ENCODE assay signal across 20 mouse cellular contexts in genomic region chr13:112227766-112228165, GRCm38 (mm10).
DNase-seq lines count a peak whose midpoint lies in the region; ATAC-seq lines count a peak whose summit lies in the region.
"Had no signal": no experiment of that assay in that cellular context is flagged by ENCODE, and none has a peak within 500 bp of the region (broad histone marks: within the 10 kb centered on the region; RNA-seq: fewer than 3 reads in every experiment).

No protein-coding gene starts in this region.

- no peak overlapping the region for H3K4me3 ChIP-seq in heart, embryonic 12.5 days
- no peak overlapping the region for H3K4me3 ChIP-seq in lung, embryonic 15.5 days
- H3K4me3 ChIP-seq in stomach, embryonic 16.5 days (replicated peaks; ENCODE audit: low read length): no peak overlapping the region
- H3K4me3 ChIP-seq: forebrain, embryonic 12.5 days; heart, embryonic 10.5 days; hindbrain, embryonic 10.5 days; limb, embryonic 12.5 days; liver, embryonic 13.5 days; midbrain, embryonic 15.5 days had no signal

- H3K9ac ChIP-seq in heart, embryonic 12.5 days: no peak overlapping the region
- H3K9ac ChIP-seq in lung, embryonic 15.5 days: no peak overlapping the region
- no peak overlapping the region for H3K9ac ChIP-seq in stomach, embryonic 16.5 days (ENCODE audit: low read length)
- H3K9ac ChIP-seq: forebrain, embryonic 12.5 days; limb, embryonic 12.5 days; liver, embryonic 13.5 days; midbrain, embryonic 15.5 days had no signal

- H3K4me2 ChIP-seq in heart, embryonic 12.5 days: no peak overlapping the region
- no peak overlapping the region for H3K4me2 ChIP-seq in lung, embryonic 15.5 days
- 0 out of 2 replicates have a peak overlapping the region, but pooled peaks have one; percentile 1 for H3K4me2 ChIP-seq in stomach, embryonic 16.5 days (ENCODE audit: low read depth, low read length)
- H3K4me2 ChIP-seq: forebrain, embryonic 12.5 days; limb, embryonic 12.5 days; liver, embryonic 13.5 days; midbrain, embryonic 15.5 days had no signal

- intact Hi-C loops in heart, postnatal 14 days (cut with DNase I): no loop called here

- H3K9me3 ChIP-seq in heart, embryonic 12.5 days (replicated peaks): peaks cover 4% of the 10 kb centered on the region; the same call in 1 of the 2 replicates
- H3K9me3 ChIP-seq in lung, embryonic 15.5 days: no peaks in the 10 kb centered on the region
- no peaks in the 10 kb centered on the region for H3K9me3 ChIP-seq in stomach, embryonic 16.5 days (replicated peaks; ENCODE audit: control insufficient read depth, low read length)
- H3K9me3 ChIP-seq: forebrain, embryonic 12.5 days; heart, embryonic 10.5 days; hindbrain, embryonic 10.5 days; liver, embryonic 13.5 days had no signal

- ATAC-seq in heart, embryonic 12.5 days (ENCODE audit: insufficient number of reproducible peaks, low FRiP score): peak; percentile 59; the same call in 1 of the 2 replicates
- ATAC-seq in lung, embryonic 15.5 days (ENCODE audit: borderline replicate concordance, extremely low read depth, low FRiP score, low TSS enrichment): peak; percentile 46; the same call in 1 of the 2 replicates
- ATAC-seq in stomach, embryonic 16.5 days (ENCODE audit: insufficient read depth, low FRiP score): peak; percentile 88
- no peak for ATAC-seq in megakaryocyte, adult 5-6 weeks (ENCODE audit: poor library complexity, severe bottlenecking)
- ATAC-seq in frontal cortex, adult (ENCODE audit: low TSS enrichment): no peak
- ATAC-seq: midbrain, embryonic 15.5 days had no signal

- H3K4me1 ChIP-seq in heart, embryonic 12.5 days (replicated peaks): peaks cover 9% of the 10 kb centered on the region
- 0 out of 2 replicates have a peak, but pooled peaks cover 6% of the 10 kb centered on the region for H3K4me1 ChIP-seq in lung, embryonic 15.5 days
- H3K4me1 ChIP-seq in stomach, embryonic 16.5 days (ENCODE audit: control insufficient read depth, insufficient read depth, low read length): peaks cover 7% of the 10 kb centered on the region; the same call in 1 of the 2 replicates
- H3K4me1 ChIP-seq: forebrain, embryonic 12.5 days; hindbrain, embryonic 10.5 days; limb, embryonic 12.5 days; liver, embryonic 13.5 days; midbrain, embryonic 15.5 days had no signal

- no peaks in the 10 kb centered on the region for H3K27me3 ChIP-seq in heart, embryonic 12.5 days (replicated peaks)
- H3K27me3 ChIP-seq in lung, embryonic 15.5 days: no peaks in the 10 kb centered on the region
- no peaks in the 10 kb centered on the region for H3K27me3 ChIP-seq in stomach, embryonic 16.5 days (ENCODE audit: control insufficient read depth, insufficient read depth, low read length)
- H3K27me3 ChIP-seq: forebrain, embryonic 12.5 days; limb, embryonic 12.5 days; liver, embryonic 13.5 days; midbrain, embryonic 15.5 days had no signal

- no peak overlapping the region for H3K27ac ChIP-seq in heart, embryonic 12.5 days (ENCODE audit: poor library complexity, severe bottlenecking)
- no peak overlapping the region for H3K27ac ChIP-seq in lung, embryonic 15.5 days
- peak overlapping the region; percentile 69 for H3K27ac ChIP-seq in stomach, embryonic 16.5 days (ENCODE audit: low read length)
- H3K27ac ChIP-seq: forebrain, embryonic 12.5 days; heart, embryonic 10.5 days; hindbrain, embryonic 10.5 days; limb, embryonic 12.5 days; liver, embryonic 13.5 days; midbrain, embryonic 15.5 days had no signal

- WGBS in heart, embryonic 12.5 days: 25% methylated on average over 13 of the region's 13 CpGs
- WGBS in lung, embryonic 15.5 days: 32% methylated on average over 13 of the region's 13 CpGs
- WGBS in stomach, embryonic 16.5 days: 36% methylated on average over 13 of the region's 13 CpGs

- no peaks in the 10 kb centered on the region for H3K36me3 ChIP-seq in heart, embryonic 12.5 days
- H3K36me3 ChIP-seq in lung, embryonic 15.5 days: no peaks in the 10 kb centered on the region
- no peaks in the 10 kb centered on the region for H3K36me3 ChIP-seq in stomach, embryonic 16.5 days (ENCODE audit: control insufficient read depth, insufficient read depth, low read length)
- H3K36me3 ChIP-seq: forebrain, embryonic 12.5 days; heart, embryonic 10.5 days; hindbrain, embryonic 10.5 days; limb, embryonic 12.5 days; liver, embryonic 13.5 days; midbrain, embryonic 15.5 days had no signal

- no peak for DNase-seq in heart, postnatal 14 days
- DNase-seq in lung, postnatal 36 days: no peak
- DNase-seq in adrenal gland, postnatal 36 days: peak; percentile 28 to 46
- DNase-seq: cerebellum, adult 11-12 months; cerebellum, postnatal 36 days; gastrocnemius, postnatal 25 days; kidney, postnatal 14 days; liver, embryonic 13.5 days; spleen, adult 18-20 months; thymus, postnatal 36 days had no signal

Comparison
In these comparisons a context has a peak if more than half of its experiments do, and no peak if none do; other contexts are left out.
1. ATAC-seq: peak in heart, embryonic 12.5 days (single experiment), lung, embryonic 15.5 days (single experiment) and stomach, embryonic 16.5 days (single experiment); none in megakaryocyte, adult 5-6 weeks (single experiment) and frontal cortex, adult (single experiment).
2. DNase-seq: peak in adrenal gland, postnatal 36 days (2 of 2); none in heart, postnatal 14 days (0 of 2) and lung, postnatal 36 days (single experiment).